Mouse (Mus musculus): ENCODE measurements around the gene Stk35. TPM values are rescaled to one million over a fixed set of nuclear protein-coding genes. Genes with fewer than 3 reads are reported as not detected.
"Not testable (repeated sequence)": the region's sequence is repeated elsewhere in the genome, so short reads cannot be mapped to it uniquely, and the experiment has no call there.

The Stk35 gene
- polyA plus RNA-seq, 1 experiment from 2014 or later, result 6.4 TPM

GRCm38 (mm10) chr2:129846501-129846900 is 46.2 kb downstream of the Stk35 start:
- Histone ChIP-seq H3K4me3 (ENCODE audit: low read depth, low read length) (no peak overlapping the region), H3K4me2 (ENCODE audit: low read length) (no peak overlapping the region), H3K36me3 (ENCODE audit: control insufficient read depth, insufficient read depth, low read length) (no peaks in the 10 kb centered on the region), H3K9ac (ENCODE audit: low read depth, low read length) (no peak overlapping the region), H3K27ac (ENCODE audit: low read length) (no peak overlapping the region), H3K27me3 (ENCODE audit: control insufficient read depth, insufficient read depth, low read depth, low read length) (no peaks in the 10 kb centered on the region), H3K4me1 (ENCODE audit: control insufficient read depth, insufficient read depth, low read length) (no peaks in the 10 kb centered on the region), H3K9me3 (replicated peaks; ENCODE audit: control insufficient read depth, low read length, poor library complexity, severe bottlenecking) (no peaks in the 10 kb centered on the region)
- WGBS, result 92% methylated on average over 2 of the region's 2 CpGs
- no peak for ATAC-seq

GRCm38 (mm10) chr2:129849078-129849477 is 48.8 kb downstream of the Stk35 start:
- not testable (repeated sequence) for ATAC-seq; H3K27me3 ChIP-seq (ENCODE audit: control insufficient read depth, insufficient read depth, low read depth, low read length); H3K4me3 ChIP-seq (ENCODE audit: low read depth, low read length); H3K4me2 ChIP-seq (ENCODE audit: low read length); H3K27ac ChIP-seq (ENCODE audit: low read length); H3K9ac ChIP-seq (ENCODE audit: low read depth, low read length); H3K36me3 ChIP-seq (ENCODE audit: control insufficient read depth, insufficient read depth, low read length); H3K4me1 ChIP-seq (ENCODE audit: control insufficient read depth, insufficient read depth, low read length); H3K9me3 ChIP-seq (replicated peaks; ENCODE audit: control insufficient read depth, low read length, poor library complexity, severe bottlenecking)
- 91% methylated on average over 3 of the region's 3 CpGs for WGBS

GRCm38 (mm10) chr2:129851512-129851911 is 51.2 kb downstream of the Stk35 start:
- Histone ChIP-seq H3K27ac (ENCODE audit: low read length) (no peak overlapping the region), H3K9ac (ENCODE audit: low read depth, low read length) (no peak overlapping the region), H3K4me2 (ENCODE audit: low read length) (no peak overlapping the region), H3K9me3 (replicated peaks; ENCODE audit: control insufficient read depth, low read length, poor library complexity, severe bottlenecking) (no peaks in the 10 kb centered on the region), H3K27me3 (ENCODE audit: control insufficient read depth, insufficient read depth, low read depth, low read length) (no peaks in the 10 kb centered on the region), H3K4me1 (ENCODE audit: control insufficient read depth, insufficient read depth, low read length) (no peaks in the 10 kb centered on the region), H3K36me3 (ENCODE audit: control insufficient read depth, insufficient read depth, low read length) (no peaks in the 10 kb centered on the region), H3K4me3 (ENCODE audit: low read depth, low read length) (no peak overlapping the region)
- no peak for ATAC-seq
- WGBS, result 80% methylated on average over 4 of the region's 4 CpGs

GRCm38 (mm10) chr2:129863256-129863655 is 62.9 kb downstream of the Stk35 start:
- Histone ChIP-seq H3K27me3 (ENCODE audit: control insufficient read depth, insufficient read depth, low read depth, low read length) (no peaks in the 10 kb centered on the region), H3K27ac (ENCODE audit: low read length) (no peak overlapping the region), H3K9ac (ENCODE audit: low read depth, low read length) (no peak overlapping the region), H3K36me3 (ENCODE audit: control insufficient read depth, insufficient read depth, low read length) (no peaks in the 10 kb centered on the region), H3K4me2 (ENCODE audit: low read length) (no peak overlapping the region), H3K9me3 (replicated peaks; ENCODE audit: control insufficient read depth, low read length, poor library complexity, severe bottlenecking) (no peaks in the 10 kb centered on the region), H3K4me1 (ENCODE audit: control insufficient read depth, insufficient read depth, low read length) (no peaks in the 10 kb centered on the region), H3K4me3 (ENCODE audit: low read depth, low read length) (no peak overlapping the region)
- 78% methylated on average over 5 of the region's 5 CpGs for WGBS
- no peak for ATAC-seq

- WGBS, result 61% methylated on average over 3 of the region's 3 CpGs
- Histone ChIP-seq H3K4me2 (ENCODE audit: low read length) (no peak overlapping the region), H3K9me3 (replicated peaks; ENCODE audit: control insufficient read depth, low read length, poor library complexity, severe bottlenecking) (no peaks in the 10 kb centered on the region), H3K9ac (ENCODE audit: low read depth, low read length) (no peak overlapping the region), H3K4me3 (ENCODE audit: low read depth, low read length) (no peak overlapping the region), H3K27ac (ENCODE audit: low read length) (no peak overlapping the region), H3K36me3 (ENCODE audit: control insufficient read depth, insufficient read depth, low read length) (no peaks in the 10 kb centered on the region), H3K4me1 (ENCODE audit: control insufficient read depth, insufficient read depth, low read length) (no peaks in the 10 kb centered on the region), H3K27me3 (ENCODE audit: control insufficient read depth, insufficient read depth, low read depth, low read length) (no peaks in the 10 kb centered on the region)
- ATAC-seq, result no peak
These were observed 64.6 kb downstream of the Stk35 start for GRCm38 (mm10) chr2:129864958-129865357.

GRCm38 (mm10) chr2:129869151-129869550 is 68.8 kb downstream of the Stk35 start:
- 94% methylated on average over 5 of the region's 5 CpGs for WGBS
- Histone ChIP-seq H3K36me3 (ENCODE audit: control insufficient read depth, insufficient read depth, low read length) (no peaks in the 10 kb centered on the region), H3K4me3 (ENCODE audit: low read depth, low read length) (no peak overlapping the region), H3K27ac (ENCODE audit: low read length) (no peak overlapping the region), H3K27me3 (ENCODE audit: control insufficient read depth, insufficient read depth, low read depth, low read length) (no peaks in the 10 kb centered on the region), H3K4me2 (ENCODE audit: low read length) (no peak overlapping the region), H3K9ac (ENCODE audit: low read depth, low read length) (no peak overlapping the region), H3K9me3 (replicated peaks; ENCODE audit: control insufficient read depth, low read length, poor library complexity, severe bottlenecking) (no peaks in the 10 kb centered on the region), H3K4me1 (ENCODE audit: control insufficient read depth, insufficient read depth, low read length) (no peaks in the 10 kb centered on the region)
- ATAC-seq, result no peak

GRCm38 (mm10) chr2:129871246-129871645 is 70.9 kb downstream of the Stk35 start:
- H3K4me3 ChIP-seq (ENCODE audit: low read depth, low read length), result no peak overlapping the region
- H3K9me3 ChIP-seq (replicated peaks; ENCODE audit: control insufficient read depth, low read length, poor library complexity, severe bottlenecking), result no peaks in the 10 kb centered on the region
- no peak for ATAC-seq
- no peak overlapping the region for H3K4me2 ChIP-seq (ENCODE audit: low read length)
- no peak overlapping the region for H3K27ac ChIP-seq (ENCODE audit: low read length)
- H3K4me1 ChIP-seq (ENCODE audit: control insufficient read depth, insufficient read depth, low read length), result no peaks in the 10 kb centered on the region
- H3K27me3 ChIP-seq (ENCODE audit: control insufficient read depth, insufficient read depth, low read depth, low read length), result no peaks in the 10 kb centered on the region
- H3K36me3 ChIP-seq (ENCODE audit: control insufficient read depth, insufficient read depth, low read length), result no peaks in the 10 kb centered on the region
- WGBS, result 96% methylated on average over 5 of the region's 5 CpGs
- no peak overlapping the region for H3K9ac ChIP-seq (ENCODE audit: low read depth, low read length)

- H3K27ac ChIP-seq (ENCODE audit: low read length), result no peak overlapping the region
- H3K36me3 ChIP-seq (ENCODE audit: control insufficient read depth, insufficient read depth, low read length), result no peaks in the 10 kb centered on the region
- H3K9me3 ChIP-seq (replicated peaks; ENCODE audit: control insufficient read depth, low read length, poor library complexity, severe bottlenecking), result no peaks in the 10 kb centered on the region
- H3K27me3 ChIP-seq (ENCODE audit: control insufficient read depth, insufficient read depth, low read depth, low read length), result no peaks in the 10 kb centered on the region
- ATAC-seq, result no peak
- H3K4me3 ChIP-seq (ENCODE audit: low read depth, low read length), result no peak overlapping the region
- no peaks in the 10 kb centered on the region for H3K4me1 ChIP-seq (ENCODE audit: control insufficient read depth, insufficient read depth, low read length)
- H3K9ac ChIP-seq (ENCODE audit: low read depth, low read length), result no peak overlapping the region
- 74% methylated on average over 7 of the region's 7 CpGs for WGBS
- H3K4me2 ChIP-seq (ENCODE audit: low read length), result no peak overlapping the region
These were observed 71.8 kb downstream of the Stk35 start for GRCm38 (mm10) chr2:129872071-129872470.

GRCm38 (mm10) chr2:129873489-129873888 is 73.2 kb downstream of the Stk35 start:
- Histone ChIP-seq H3K27ac (ENCODE audit: low read length) (no peak overlapping the region), H3K9me3 (replicated peaks; ENCODE audit: control insufficient read depth, low read length, poor library complexity, severe bottlenecking) (no peaks in the 10 kb centered on the region), H3K4me3 (ENCODE audit: low read depth, low read length) (no peak overlapping the region), H3K4me2 (ENCODE audit: low read length) (no peak overlapping the region), H3K9ac (ENCODE audit: low read depth, low read length) (no peak overlapping the region), H3K27me3 (ENCODE audit: control insufficient read depth, insufficient read depth, low read depth, low read length) (no peaks in the 10 kb centered on the region), H3K36me3 (ENCODE audit: control insufficient read depth, insufficient read depth, low read length) (no peaks in the 10 kb centered on the region), H3K4me1 (ENCODE audit: control insufficient read depth, insufficient read depth, low read length) (no peaks in the 10 kb centered on the region)
- ATAC-seq, result peak; percentile 91
- 5% methylated on average over 5 of the region's 5 CpGs for WGBS

GRCm38 (mm10) chr2:129874084-129874483 is 73.8 kb downstream of the Stk35 start:
- WGBS, result 54% methylated on average over 9 of the region's 9 CpGs
- Histone ChIP-seq H3K9ac (ENCODE audit: low read depth, low read length) (no peak overlapping the region), H3K27ac (ENCODE audit: low read length) (no peak overlapping the region), H3K4me2 (ENCODE audit: low read length) (no peak overlapping the region), H3K9me3 (replicated peaks; ENCODE audit: control insufficient read depth, low read length, poor library complexity, severe bottlenecking) (no peaks in the 10 kb centered on the region), H3K36me3 (ENCODE audit: control insufficient read depth, insufficient read depth, low read length) (no peaks in the 10 kb centered on the region), H3K4me1 (ENCODE audit: control insufficient read depth, insufficient read depth, low read length) (no peaks in the 10 kb centered on the region), H3K27me3 (ENCODE audit: control insufficient read depth, insufficient read depth, low read depth, low read length) (no peaks in the 10 kb centered on the region), H3K4me3 (ENCODE audit: low read depth, low read length) (no peak overlapping the region)
- 0 out of 2 replicates have a peak, but pooled peaks have one; percentile 36 for ATAC-seq

Measured in midbrain, embryonic 16.5 days (tissue).